ENCODE assay signal across 9 mouse cellular contexts in genomic region chr7:128238991-128239390, GRCm38 (mm10). TPM values are rescaled to one million over a fixed set of nuclear protein-coding genes. Genes with fewer than 3 reads are reported as not detected.
DNase-seq lines count a peak whose midpoint lies in the region; ATAC-seq lines count a peak whose summit lies in the region.
"Had no signal": no experiment of that assay in that cellular context is flagged by ENCODE, and none has a peak within 500 bp of the region (broad histone marks: within the 10 kb centered on the region; RNA-seq: fewer than 3 reads in every experiment).

No protein-coding gene starts in this region.

- peak overlapping the region; percentile 72 for H3K4me3 ChIP-seq in embryonic facial prominence, embryonic 13.5 days
- H3K4me3 ChIP-seq in liver, embryonic 16.5 days (ENCODE audit: low read depth, low read length): peak overlapping the region; percentile 89

- ATAC-seq in embryonic facial prominence, embryonic 13.5 days (ENCODE audit: insufficient number of reproducible peaks, insufficient read depth, low FRiP score, low TSS enrichment, low read depth): no peak
- ATAC-seq in liver, embryonic 16.5 days (ENCODE audit: low read depth): no peak
- ATAC-seq in activated CD4-positive, CD25-positive, alpha-beta regulatory T cell, adult 4 months: no peak

- peak overlapping the region; percentile 64 for H3K4me2 ChIP-seq in embryonic facial prominence, embryonic 13.5 days
- peak overlapping the region; percentile 89 for H3K4me2 ChIP-seq in liver, embryonic 16.5 days (ENCODE audit: low read depth, low read length)

- intact Hi-C loops in gastrocnemius, postnatal 14 days (cut with DNase I; ENCODE audit: low total_unique reads): loop anchor here (5.0 kb wide), 1 partner anchor 58 kb away; the partner anchor contains the start of gene BC017158

- H3K9ac ChIP-seq in embryonic facial prominence, embryonic 13.5 days: 0 out of 2 replicates have a peak overlapping the region, but pooled peaks have one; percentile 64
- peak overlapping the region; percentile 64 for H3K9ac ChIP-seq in liver, embryonic 16.5 days (ENCODE audit: low read depth, low read length)

- peaks cover 20% of the 10 kb centered on the region for H3K4me1 ChIP-seq in embryonic facial prominence, embryonic 13.5 days
- H3K4me1 ChIP-seq in liver, embryonic 16.5 days (ENCODE audit: control insufficient read depth, low read depth, low read length): peaks cover 22% of the 10 kb centered on the region

- DNase-seq in 3T3-L1 (ENCODE audit: low read depth, low spot score): peak; percentile 85
- peak; percentile 67 for DNase-seq in ES-CJ7 (ENCODE audit: low read depth, low spot score)
- DNase-seq in induced T-regulatory cell, adult 2 months (ENCODE audit: low read depth): peak; percentile 86
- peak; percentile 72 for DNase-seq in retina, embryonic 14.5 days (ENCODE audit: low spot score)
- no peak for DNase-seq in gastrocnemius, postnatal 14 days

- WGBS in embryonic facial prominence, embryonic 13.5 days: 21% methylated on average over 4 of the region's 4 CpGs
- 27% methylated on average over 4 of the region's 4 CpGs for WGBS in liver, embryonic 16.5 days (ENCODE audit: insufficient replicate concordance)

- H3K27ac ChIP-seq in embryonic facial prominence, embryonic 13.5 days: peak overlapping the region; percentile 99
- peak overlapping the region; percentile 92 for H3K27ac ChIP-seq in liver, embryonic 16.5 days (ENCODE audit: low read length)

- no peaks in the 10 kb centered on the region for H3K27me3 ChIP-seq in embryonic facial prominence, embryonic 13.5 days
- no peaks in the 10 kb centered on the region for H3K27me3 ChIP-seq in liver, embryonic 16.5 days (ENCODE audit: control insufficient read depth, insufficient read depth, low read depth, low read length)

- H3K36me3 ChIP-seq in embryonic facial prominence, embryonic 13.5 days: peaks cover 55% of the 10 kb centered on the region
- peaks cover 15% of the 10 kb centered on the region for H3K36me3 ChIP-seq in liver, embryonic 16.5 days (ENCODE audit: control insufficient read depth, insufficient read depth)

- no peaks in the 10 kb centered on the region for H3K9me3 ChIP-seq in embryonic facial prominence, embryonic 13.5 days
- no peaks in the 10 kb centered on the region for H3K9me3 ChIP-seq in liver, embryonic 16.5 days (replicated peaks; ENCODE audit: control insufficient read depth, low read length)

RNA-seq across cellular contexts. Expression of gene 9130023H24Rik, which starts 1.2 kb away (rescaled TPM):
- 8.8 and 9.3 TPM in 2 replicates for polyA plus RNA-seq in embryonic facial prominence, embryonic 13.5 days (2015; fragmentation: Nextera tagmentation; extraction: Ambion mirVana)
- 2.4 and 2.6 TPM in 2 replicates for polyA plus RNA-seq in liver, embryonic 16.5 days (2015; fragmentation: Nextera tagmentation; extraction: Ambion mirVana)
- total RNA-seq in gastrocnemius, postnatal 14 days (2021): 1 to 10 TPM; 2.6 to 3.5 TPM
- polyA plus RNA-seq in activated CD4-positive, CD25-positive, alpha-beta regulatory T cell, adult 4 months (2017; shearing (Covaris generic)): 1 to 10 TPM; 4.0 to 5.8 TPM

RNA-seq across cellular contexts. Expression of gene Armc5, which starts 1.8 kb away (rescaled TPM):
- polyA plus RNA-seq in embryonic facial prominence, embryonic 13.5 days (2015; fragmentation: Nextera tagmentation; extraction: Ambion mirVana): 16.3 and 17.7 TPM in 2 replicates
- polyA plus RNA-seq in liver, embryonic 16.5 days (2015; fragmentation: Nextera tagmentation; extraction: Ambion mirVana): 5.7 and 6.5 TPM in 2 replicates
- total RNA-seq in gastrocnemius, postnatal 14 days (2021): 1 to 10 TPM; 8.3 to 9.8 TPM
- polyA plus RNA-seq in activated CD4-positive, CD25-positive, alpha-beta regulatory T cell, adult 4 months (2017; shearing (Covaris generic)): 1 to 10 TPM; 3.9 to 5.6 TPM

RNA-seq across cellular contexts. Expression of gene Tgfb1i1, which starts 7.6 kb away (rescaled TPM):
- polyA plus RNA-seq in embryonic facial prominence, embryonic 13.5 days (2015; fragmentation: Nextera tagmentation; extraction: Ambion mirVana): 50.4 and 52.5 TPM in 2 replicates
- polyA plus RNA-seq in liver, embryonic 16.5 days (2015; fragmentation: Nextera tagmentation; extraction: Ambion mirVana): 9.6 and 11.9 TPM in 2 replicates
- 10 to 100 TPM; 19.5 to 20.8 TPM for total RNA-seq in gastrocnemius, postnatal 14 days (2021)
- under 1 TPM in 1 of 2 experiments, not detected in 1; 0.59 TPM for polyA plus RNA-seq in activated CD4-positive, CD25-positive, alpha-beta regulatory T cell, adult 4 months (2017; shearing (Covaris generic))

RNA-seq across cellular contexts. Expression of gene Slc5a2, which starts 26.5 kb away (rescaled TPM):
- 0.42 TPM in 1 of 2 replicates, not detected in the other for polyA plus RNA-seq in embryonic facial prominence, embryonic 13.5 days (2015; fragmentation: Nextera tagmentation; extraction: Ambion mirVana)
- polyA plus RNA-seq in liver, embryonic 16.5 days (2015; fragmentation: Nextera tagmentation; extraction: Ambion mirVana): 1.4 and 1.7 TPM in 2 replicates
- not detected for total RNA-seq in gastrocnemius, postnatal 14 days (2021)
- polyA plus RNA-seq in activated CD4-positive, CD25-positive, alpha-beta regulatory T cell, adult 4 months (2017; shearing (Covaris generic)): not detected
- total RNA-seq: heart, postnatal 10 days had no signal

RNA-seq across cellular contexts. Expression of gene Cox6a2, which starts 32.8 kb away (rescaled TPM):
- 2.6 and 5.1 TPM in 2 replicates for polyA plus RNA-seq in embryonic facial prominence, embryonic 13.5 days (2015; fragmentation: Nextera tagmentation; extraction: Ambion mirVana)
- polyA plus RNA-seq in liver, embryonic 16.5 days (2015; fragmentation: Nextera tagmentation; extraction: Ambion mirVana): 3.4 and 7.5 TPM in 2 replicates
- total RNA-seq in gastrocnemius, postnatal 14 days (2021): 1,000 to 10,000 TPM; 1,122 to 1,196 TPM
- not detected for polyA plus RNA-seq in activated CD4-positive, CD25-positive, alpha-beta regulatory T cell, adult 4 months (2017; shearing (Covaris generic))
